Mouse (Mus musculus): ENCODE results near the gene Baiap2l1.

DNA sequence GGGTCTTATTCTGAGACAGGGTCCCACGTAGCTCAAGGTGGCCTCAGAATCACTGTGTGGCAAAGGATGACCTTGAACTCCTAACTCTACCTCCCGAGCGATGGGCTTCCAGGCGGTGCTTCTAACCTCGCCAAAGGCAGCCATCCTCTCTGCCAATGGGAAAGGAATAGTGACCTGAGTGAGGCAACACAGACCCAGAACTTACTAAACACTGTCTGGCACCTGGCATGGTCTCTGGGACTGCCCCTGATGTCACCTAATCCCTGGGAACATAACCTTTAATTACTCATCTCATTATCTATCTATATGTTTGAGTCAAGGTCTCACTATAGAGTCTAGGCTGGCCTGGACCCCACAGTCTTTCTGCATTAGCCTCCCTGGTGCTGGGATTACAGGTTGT is 138.0 kb downstream of the Baiap2l1 start:
- TF ChIP-seq POLR2A (IDR thresholded peaks at IDR 0.05; ENCODE audit: insufficient read length, low read depth) (no peak), TCF12 (IDR thresholded peaks at IDR 0.05; ENCODE audit: insufficient read depth, poor library complexity, severe bottlenecking) (no peak), E2F4 (IDR thresholded peaks at IDR 0.05; ENCODE audit: insufficient read depth) (no peak), MAX (IDR thresholded peaks at IDR 0.05; ENCODE audit: low read depth) (no peak), USF1 (IDR thresholded peaks at IDR 0.05; ENCODE audit: low read depth) (no peak), MYOG (IDR thresholded peaks at IDR 0.05; ENCODE audit: control insufficient read depth in 1 of 3, insufficient read depth in 1 of 3, insufficient read length in 2 of 3, low read depth in 2 of 3) (no peak), REST (IDR thresholded peaks at IDR 0.05; ENCODE audit: insufficient read depth, insufficient read length) (no peak), CEBPB (IDR thresholded peaks at IDR 0.05; ENCODE audit: insufficient read depth, poor library complexity, severe bottlenecking) (no peak)

Data from myocyte (in vitro differentiated cells).